Mouse (Mus musculus): ENCODE data around the gene Rhbdf1. TPM values are rescaled to one million over a fixed set of nuclear protein-coding genes. Genes with fewer than 3 reads are reported as not detected.

The Rhbdf1 gene
- polyA plus RNA-seq, 1 experiment from 2014 or later, result 21.0 TPM

DNA sequence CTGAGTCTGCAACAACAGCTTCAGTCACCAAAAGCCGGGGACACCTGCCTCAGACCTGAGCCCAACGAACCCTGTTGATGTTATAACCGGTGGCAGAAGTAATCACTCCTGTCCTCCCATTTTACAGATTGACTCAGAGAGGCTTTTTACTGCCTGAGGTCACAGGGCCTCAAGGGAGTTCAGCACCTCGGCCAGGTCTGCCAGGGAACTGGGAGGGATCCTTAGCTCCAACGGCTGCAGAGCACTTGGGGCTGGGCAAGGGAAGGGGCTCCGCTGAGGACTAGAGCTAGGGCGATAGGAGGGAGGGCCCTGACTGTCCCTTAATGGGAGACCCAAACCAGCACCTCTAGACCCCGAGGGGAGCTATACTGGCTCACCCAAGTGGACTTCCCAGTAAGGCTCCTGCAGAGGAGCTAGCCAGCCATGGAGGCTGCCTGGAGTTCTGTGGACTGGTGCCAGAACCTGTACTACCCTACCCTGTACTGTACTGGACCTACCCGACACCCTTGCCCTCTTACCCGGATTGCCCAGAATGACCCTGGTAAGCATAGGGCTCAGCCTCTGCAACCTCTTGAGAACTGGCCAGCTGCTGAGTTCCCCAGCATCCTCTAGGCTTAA is 1.4 kb downstream of the Rhbdf1 start:
- H3K27ac ChIP-seq (ENCODE audit: low read depth, low read length), result no peak overlapping the region
- DNase-seq (ENCODE audit: low spot score), result no peak
- no peaks in the 10 kb centered on the region for H3K36me3 ChIP-seq (ENCODE audit: control insufficient read depth, insufficient read depth, low read length)

DNA sequence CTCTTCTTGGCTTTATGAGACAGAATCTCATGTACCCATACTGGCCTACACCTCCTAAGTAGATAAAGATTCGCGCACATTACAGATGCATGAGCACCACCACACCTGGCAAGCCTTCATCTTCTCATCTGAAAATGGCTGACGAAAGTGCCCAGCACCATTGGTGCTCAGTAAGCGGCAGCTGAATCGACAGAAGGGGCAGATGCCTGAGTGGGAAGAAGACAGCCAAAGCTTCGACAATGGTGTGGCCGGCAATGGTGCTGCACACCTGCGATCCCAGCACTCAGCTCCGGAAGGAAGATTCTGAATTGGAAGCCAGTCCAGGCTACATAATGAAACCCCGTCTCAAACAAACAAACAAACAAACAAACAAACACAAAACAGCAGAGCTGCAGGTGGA is 2.8 kb downstream of the Rhbdf1 start:
- no peak overlapping the region for H3K4me3 ChIP-seq (ENCODE audit: low read depth, low read length)
- H3K36me3 ChIP-seq (ENCODE audit: control insufficient read depth, insufficient read depth, low read length), result no peaks in the 10 kb centered on the region
- no peaks in the 10 kb centered on the region for H3K9me3 ChIP-seq (ENCODE audit: control insufficient read depth, low read length)
- H3K27ac ChIP-seq (ENCODE audit: low read depth, low read length), result no peak overlapping the region
- ATAC-seq (ENCODE audit: low FRiP score) (no peak), DNase-seq (ENCODE audit: low spot score) (no peak)
- peaks cover 6% of the 10 kb centered on the region; the same call in 1 of the 2 replicates for H3K4me1 ChIP-seq (replicated peaks; ENCODE audit: control insufficient read depth, insufficient read depth, low read length)
- WGBS, result 91% methylated on average over 10 of the region's 10 CpGs
- no peak overlapping the region for H3K4me2 ChIP-seq (replicated peaks; ENCODE audit: low read depth, low read length)
- peaks cover 4% of the 10 kb centered on the region; the same call in 1 of the 2 replicates for H3K27me3 ChIP-seq (ENCODE audit: control insufficient read depth, insufficient read depth, low read length)
- H3K9ac ChIP-seq (ENCODE audit: low read depth, low read length), result no peak overlapping the region

More for the DNA sequence above, 1.4 kb downstream of the Rhbdf1 start:
- WGBS, result 30% methylated on average over 10 of the region's 10 CpGs
- Histone ChIP-seq H3K9me3 (ENCODE audit: control insufficient read depth, low read length) (no peaks in the 10 kb centered on the region), H3K4me2 (replicated peaks; ENCODE audit: low read depth, low read length) (peak overlapping the region; percentile 100), H3K27me3 (ENCODE audit: control insufficient read depth, insufficient read depth, low read length) (peaks cover 4% of the 10 kb centered on the region; the same call in 1 of the 2 replicates), H3K4me1 (replicated peaks; ENCODE audit: control insufficient read depth, insufficient read depth, low read length) (peaks cover 6% of the 10 kb centered on the region; the same call in 1 of the 2 replicates), H3K9ac (ENCODE audit: low read depth, low read length) (peak overlapping the region; percentile 7; the same call in 1 of the 2 replicates), H3K4me3 (ENCODE audit: low read depth, low read length) (peak overlapping the region; percentile 76)
- ATAC-seq (ENCODE audit: low FRiP score), result no peak

DNA sequence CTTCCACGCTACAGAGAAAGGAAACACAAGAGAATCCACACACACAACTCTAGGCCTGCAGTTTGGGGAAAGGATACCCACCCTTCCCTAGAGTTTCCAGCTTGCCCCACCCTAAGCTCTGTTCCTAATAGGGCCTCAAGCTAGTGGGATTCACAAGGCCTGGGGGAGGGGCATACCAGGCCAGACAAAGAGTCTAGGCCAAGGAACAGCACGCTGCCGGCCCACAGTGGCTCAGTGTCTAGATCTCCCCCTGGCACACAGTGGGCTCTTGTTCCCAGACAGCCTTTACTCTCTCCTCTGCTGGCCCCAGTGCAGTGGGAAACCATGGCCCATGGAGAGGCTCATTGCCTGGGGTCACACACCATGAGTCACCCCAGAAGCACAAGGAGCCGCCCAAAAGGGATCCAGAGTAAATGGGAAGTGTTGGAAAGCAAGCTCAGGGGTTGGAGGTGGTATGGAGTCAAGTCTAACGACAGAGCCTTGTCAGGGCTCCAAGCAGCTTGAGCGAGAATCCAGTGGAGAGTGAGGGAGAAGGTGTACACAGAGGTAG is 3.5 kb downstream of the Rhbdf1 start:
- DNase-seq (ENCODE audit: low spot score), result peak; percentile 51
- no peak overlapping the region for H3K4me2 ChIP-seq (replicated peaks; ENCODE audit: low read depth, low read length)
- H3K9me3 ChIP-seq (ENCODE audit: control insufficient read depth, low read length), result no peaks in the 10 kb centered on the region
- 57% methylated on average over 6 of the region's 6 CpGs for WGBS
- peaks cover 6% of the 10 kb centered on the region; the same call in 1 of the 2 replicates for H3K4me1 ChIP-seq (replicated peaks; ENCODE audit: control insufficient read depth, insufficient read depth, low read length)
- H3K27me3 ChIP-seq (ENCODE audit: control insufficient read depth, insufficient read depth, low read length), result peaks cover 4% of the 10 kb centered on the region; the same call in 1 of the 2 replicates
- no peak overlapping the region for H3K4me3 ChIP-seq (ENCODE audit: low read depth, low read length)
- ATAC-seq (ENCODE audit: low FRiP score), result no peak
- 0 out of 2 replicates have a peak overlapping the region, but pooled peaks have one; percentile 4 for H3K27ac ChIP-seq (ENCODE audit: low read depth, low read length)
- no peaks in the 10 kb centered on the region for H3K36me3 ChIP-seq (ENCODE audit: control insufficient read depth, insufficient read depth, low read length)
- no peak overlapping the region for H3K9ac ChIP-seq (ENCODE audit: low read depth, low read length)

DNA sequence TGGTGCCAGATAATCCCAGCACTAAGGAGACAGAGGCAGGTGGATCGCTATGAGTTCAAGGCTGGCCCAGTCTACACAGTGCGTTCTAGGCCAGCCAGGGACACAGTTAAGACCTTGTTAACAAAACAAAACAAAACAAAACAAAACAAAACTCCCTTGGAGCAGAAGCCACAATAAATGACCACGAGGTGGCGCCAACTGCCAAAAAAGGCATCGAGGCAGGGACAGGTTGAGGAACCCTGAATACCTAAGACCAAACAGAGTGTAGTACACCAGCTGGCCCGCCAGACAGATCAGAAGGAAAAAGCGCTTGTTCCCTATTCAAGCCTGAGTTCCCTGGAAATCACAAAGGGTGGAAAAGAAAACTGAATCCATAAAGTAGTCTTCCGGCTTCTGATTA is 5.2 kb downstream of the Rhbdf1 start:
- peak; percentile 88 for DNase-seq (ENCODE audit: low spot score)
- Histone ChIP-seq H3K27ac (ENCODE audit: low read depth, low read length) (no peak overlapping the region), H3K9ac (ENCODE audit: low read depth, low read length) (no peak overlapping the region), H3K27me3 (ENCODE audit: control insufficient read depth, insufficient read depth, low read length) (peaks cover 2% of the 10 kb centered on the region; the same call in 1 of the 2 replicates), H3K9me3 (ENCODE audit: control insufficient read depth, low read length) (no peaks in the 10 kb centered on the region), H3K4me2 (replicated peaks; ENCODE audit: low read depth, low read length) (no peak overlapping the region), H3K4me3 (ENCODE audit: low read depth, low read length) (no peak overlapping the region), H3K4me1 (replicated peaks; ENCODE audit: control insufficient read depth, insufficient read depth, low read length) (peaks cover 4% of the 10 kb centered on the region; the same call in 1 of the 2 replicates), H3K36me3 (ENCODE audit: control insufficient read depth, insufficient read depth, low read length) (no peaks in the 10 kb centered on the region)
- no peak for ATAC-seq (ENCODE audit: low FRiP score)
- 26% methylated on average over 8 of the region's 8 CpGs for WGBS

DNA sequence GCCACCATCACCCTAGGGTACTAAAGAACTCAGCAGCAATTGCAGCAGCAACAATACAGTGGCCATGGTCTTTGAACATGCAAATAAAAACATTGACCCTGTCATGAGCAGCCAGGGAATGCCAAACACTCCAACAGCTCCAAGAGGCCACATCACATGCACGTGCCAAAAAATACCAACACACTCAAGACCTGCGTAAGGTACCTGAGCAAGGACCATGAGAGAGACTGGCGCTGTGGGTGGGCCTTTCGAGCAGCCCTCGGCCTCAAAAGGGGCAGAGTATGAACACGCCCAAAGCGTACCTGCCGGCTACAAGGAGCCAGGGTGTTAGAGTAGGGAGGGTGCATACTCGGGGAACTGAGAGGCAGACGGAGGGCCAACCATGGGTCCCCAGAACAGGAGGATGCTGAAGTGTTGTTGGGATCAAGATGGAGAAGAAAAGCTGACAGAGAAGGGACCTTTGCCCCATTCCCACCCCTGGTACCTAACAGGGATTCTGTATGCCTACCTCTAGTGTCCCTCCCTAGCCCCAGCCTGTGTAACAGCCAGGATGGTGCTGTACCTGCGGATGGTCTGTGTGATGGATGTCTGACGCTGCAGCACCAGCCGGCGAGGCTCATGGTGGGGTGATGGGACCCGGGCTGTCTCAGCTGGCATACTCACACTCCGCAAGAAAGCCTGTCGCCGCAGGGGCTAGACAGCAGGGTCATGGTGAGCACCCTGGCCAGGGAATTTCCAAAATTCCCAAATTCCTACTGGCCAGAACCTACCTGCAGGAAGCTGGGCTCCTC is 6.5 kb downstream of the Rhbdf1 start:
- Histone ChIP-seq H3K4me1 (replicated peaks; ENCODE audit: control insufficient read depth, insufficient read depth, low read length) (peaks cover 4% of the 10 kb centered on the region; the same call in 1 of the 2 replicates), H3K4me2 (replicated peaks; ENCODE audit: low read depth, low read length) (no peak overlapping the region), H3K36me3 (ENCODE audit: control insufficient read depth, insufficient read depth, low read length) (no peaks in the 10 kb centered on the region), H3K9ac (ENCODE audit: low read depth, low read length) (no peak overlapping the region), H3K27ac (ENCODE audit: low read depth, low read length) (no peak overlapping the region), H3K27me3 (ENCODE audit: control insufficient read depth, insufficient read depth, low read length) (no peaks in the 10 kb centered on the region), H3K4me3 (ENCODE audit: low read depth, low read length) (no peak overlapping the region), H3K9me3 (ENCODE audit: control insufficient read depth, low read length) (no peaks in the 10 kb centered on the region)
- DNase-seq (ENCODE audit: low spot score) (no peak), ATAC-seq (ENCODE audit: low FRiP score) (no peak)
- 93% methylated on average over 18 of the region's 18 CpGs for WGBS

DNA sequence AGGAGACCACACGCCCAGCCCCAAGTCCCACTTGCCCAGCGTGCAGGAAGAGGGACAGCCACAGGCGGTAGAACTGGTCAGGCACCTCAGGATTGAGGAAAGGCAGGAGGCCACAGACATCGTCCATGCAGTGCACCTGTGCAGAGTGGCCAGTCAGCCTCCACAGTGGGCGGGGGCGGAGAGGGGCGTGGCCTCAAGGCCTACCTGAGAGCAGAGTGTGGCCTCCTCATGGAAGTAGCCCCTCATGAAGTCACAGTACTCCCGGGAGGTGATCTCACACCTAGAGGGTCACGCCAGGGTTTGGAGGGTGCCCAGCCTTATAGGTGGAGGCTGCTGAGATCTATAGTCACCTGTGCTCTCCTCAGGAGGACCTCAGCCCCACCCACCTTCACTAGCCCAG is 11.5 kb downstream of the Rhbdf1 start:
- 86% methylated on average over 9 of the region's 9 CpGs for WGBS
- ATAC-seq (ENCODE audit: low FRiP score), result no peak

DNA sequence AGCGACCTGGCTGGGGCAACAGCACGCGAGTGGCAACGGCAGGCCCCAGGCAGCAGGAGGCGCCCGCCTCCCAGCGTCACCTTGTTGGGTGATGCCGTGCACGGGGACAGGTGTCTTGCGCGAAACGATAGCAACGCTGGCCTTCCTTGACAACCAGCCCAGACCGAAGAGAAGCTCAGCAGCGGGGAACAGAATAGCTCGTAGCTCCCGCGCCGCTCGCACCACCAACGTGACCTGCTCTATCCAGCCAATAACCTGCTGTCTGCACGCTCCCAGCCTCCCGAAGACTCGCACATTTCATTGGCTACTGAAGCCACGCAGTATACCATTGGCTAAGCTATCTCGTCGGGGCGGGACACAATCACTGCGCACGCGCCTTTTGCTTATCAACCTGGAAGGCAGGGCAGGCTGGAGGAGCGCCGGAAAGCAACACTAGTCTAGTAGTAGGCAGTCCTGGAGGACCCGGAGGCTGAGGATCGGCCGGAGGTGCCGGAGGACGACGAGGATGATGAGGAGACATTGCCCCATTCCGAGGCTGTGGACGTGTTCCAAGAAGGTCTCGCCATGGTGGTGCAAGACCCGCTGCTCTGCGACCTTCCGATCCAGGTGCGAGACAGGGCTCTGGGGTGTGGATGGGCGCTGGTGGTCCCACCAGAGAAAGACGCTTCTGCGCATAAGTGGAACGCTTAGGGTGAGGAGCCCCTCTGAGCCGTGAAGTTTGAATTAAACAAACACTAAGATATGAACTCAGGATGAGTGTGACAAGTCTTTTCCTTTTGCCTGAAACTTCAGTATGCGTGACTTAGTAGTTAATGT is 16.8 kb downstream of the Rhbdf1 start, which contains the start of gene Snrnp25:
TSS of gene Snrnp25 (plus strand) at position 358 of the 816 bp plus-strand sequence.
- peak within 1 kb of the TSS; percentile 66 for H3K4me3 ChIP-seq (ENCODE audit: low read depth, low read length)
- H3K4me2 ChIP-seq (replicated peaks; ENCODE audit: low read depth, low read length), result peak within 1 kb of the TSS; percentile 62
- WGBS, result under 1% methylated on average over 52 of the region's 52 CpGs
- peak; percentile 100 for ATAC-seq (ENCODE audit: low FRiP score)
- H3K36me3 ChIP-seq (ENCODE audit: control insufficient read depth, insufficient read depth, low read length), result peaks cover 6% of the 10 kb centered on the region; the same call in 1 of the 2 replicates
- peak; percentile 97 for DNase-seq (ENCODE audit: low spot score)
- no peak within 1 kb of the TSS for H3K27ac ChIP-seq (ENCODE audit: low read depth, low read length)
- H3K4me1 ChIP-seq (replicated peaks; ENCODE audit: control insufficient read depth, insufficient read depth, low read length), result peaks cover 2% of the 10 kb centered on the region
- H3K9me3 ChIP-seq (ENCODE audit: control insufficient read depth, low read length), result no peaks in the 10 kb centered on the region
- peak within 1 kb of the TSS; percentile 52 for H3K9ac ChIP-seq (ENCODE audit: low read depth, low read length)
- H3K27me3 ChIP-seq (ENCODE audit: control insufficient read depth, insufficient read depth, low read length), result peaks cover 2% of the 10 kb centered on the region; the same call in 1 of the 2 replicates

More for the DNA sequence above, 11.5 kb downstream of the Rhbdf1 start:
- H3K27me3 ChIP-seq (ENCODE audit: control insufficient read depth, insufficient read depth, low read length), result no peaks in the 10 kb centered on the region
- no peaks in the 10 kb centered on the region for H3K9me3 ChIP-seq (ENCODE audit: control insufficient read depth, low read length)
- H3K27ac ChIP-seq (ENCODE audit: low read depth, low read length), result no peak overlapping the region
- H3K4me2 ChIP-seq (replicated peaks; ENCODE audit: low read depth, low read length), result no peak overlapping the region
- peaks cover 6% of the 10 kb centered on the region; the same call in 1 of the 2 replicates for H3K36me3 ChIP-seq (ENCODE audit: control insufficient read depth, insufficient read depth, low read length)
- no peak overlapping the region for H3K9ac ChIP-seq (ENCODE audit: low read depth, low read length)
- H3K4me3 ChIP-seq (ENCODE audit: low read depth, low read length), result no peak overlapping the region
- no peaks in the 10 kb centered on the region for H3K4me1 ChIP-seq (replicated peaks; ENCODE audit: control insufficient read depth, insufficient read depth, low read length)
- no peak for DNase-seq (ENCODE audit: low spot score)
